Mouse (Mus musculus) megakaryocyte, embryonic 14.5 days (primary cell): ENCODE measurements at regions not wholly inside any gene's neighbourhood (a gene's known extent, or its start where the extent isn't known, plus 50 kb on each side); places are given as distances from the start of the nearest gene placed in this dataset.

Source experiments
- H3K27me3 ChIP-seq: replicated peaks from 2 replicates; pipeline ENCODE3; 2012; ENCODE audit warnings: inconsistent platforms
- H3K36me3 ChIP-seq: replicated peaks from 2 replicates; pipeline ENCODE3; 2012; ENCODE audit warnings: low read length, inconsistent platforms, mixed read lengths
- H3K4me1 ChIP-seq: 2 replicates; pipeline ENCODE4 v1.6.1; 2012; ENCODE audit warnings: inconsistent platforms
- H3K4me3 ChIP-seq: replicated peaks from 2 replicates; pipeline ENCODE3; 2012; ENCODE audit warnings: moderate library complexity, mild to moderate bottlenecking, inconsistent platforms
- H3K9me3 ChIP-seq: 2 replicates; pipeline ENCODE4 v1.6.1; 2012; ENCODE audit warnings: inconsistent platforms
- FLI1 ChIP-seq: IDR thresholded peaks from 2 replicates; pipeline ENCODE4 v1.6.1; 2012; ENCODE audit warnings: low read length, inconsistent platforms, mixed read lengths
- GATA1 ChIP-seq: IDR thresholded peaks from 3 replicates; pipeline ENCODE4 v1.6.1; 2012; ENCODE audit warnings: mixed read lengths, low read length, inconsistent platforms, borderline replicate concordance

DNA sequence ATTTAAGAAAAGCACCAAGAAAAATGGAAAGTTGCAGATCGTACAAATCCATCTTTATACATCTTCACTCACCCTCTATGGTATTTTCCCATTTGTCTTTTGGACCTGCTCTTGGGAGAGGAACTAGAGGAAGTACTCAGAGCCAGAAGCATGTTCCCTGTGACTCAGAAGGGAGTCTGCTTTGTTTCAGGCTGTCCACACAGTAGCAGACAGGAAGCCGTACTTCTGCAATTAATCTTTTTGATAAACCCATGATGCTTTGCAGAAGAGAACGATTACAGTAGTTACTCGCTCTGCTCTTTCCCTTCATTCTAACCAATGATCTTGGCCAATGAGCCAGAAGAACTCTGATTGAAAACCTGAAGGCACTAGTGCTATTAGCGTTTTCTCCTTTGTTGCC lies 92.8 kb upstream of the Robo2 start:
- Histone ChIP-seq H3K4me1 (0 out of 2 replicates have a peak, but pooled peaks cover 1% of the 10 kb centered on the region), H3K4me3 (no peak overlapping the region), H3K36me3 (no peaks in the 10 kb centered on the region), H3K27me3 (no peaks in the 10 kb centered on the region), H3K9me3 (no peaks in the 10 kb centered on the region)
- TF ChIP-seq GATA1 (no peak), FLI1 (no peak)

DNA sequence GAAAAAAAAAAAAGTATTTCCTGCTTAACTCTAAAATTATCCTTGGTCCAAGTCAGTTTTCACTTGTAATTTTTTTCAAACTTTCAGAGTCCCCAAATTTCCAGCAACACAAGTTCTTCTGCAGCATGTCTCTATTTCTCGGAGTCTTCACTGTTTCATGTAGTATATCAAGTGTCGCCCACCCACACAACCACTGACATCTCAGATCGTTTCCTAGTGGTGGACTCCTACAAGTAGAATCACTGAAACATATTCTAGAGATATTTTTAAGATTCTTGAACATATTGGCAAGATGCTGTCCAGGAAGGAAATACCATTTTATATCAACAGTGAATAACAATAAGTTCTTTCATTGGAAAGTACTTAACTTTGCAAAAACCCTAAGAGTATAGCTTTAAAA lies 89.1 kb upstream of the Robo2 start:
- no peaks in the 10 kb centered on the region for H3K36me3 ChIP-seq
- no peak for TF ChIP-seq FLI1
- TF ChIP-seq GATA1 = no peak
- no peaks in the 10 kb centered on the region for H3K4me1 ChIP-seq
- H3K9me3 ChIP-seq = no peaks in the 10 kb centered on the region
- no peaks in the 10 kb centered on the region for H3K27me3 ChIP-seq
- H3K4me3 ChIP-seq = no peak overlapping the region

DNA sequence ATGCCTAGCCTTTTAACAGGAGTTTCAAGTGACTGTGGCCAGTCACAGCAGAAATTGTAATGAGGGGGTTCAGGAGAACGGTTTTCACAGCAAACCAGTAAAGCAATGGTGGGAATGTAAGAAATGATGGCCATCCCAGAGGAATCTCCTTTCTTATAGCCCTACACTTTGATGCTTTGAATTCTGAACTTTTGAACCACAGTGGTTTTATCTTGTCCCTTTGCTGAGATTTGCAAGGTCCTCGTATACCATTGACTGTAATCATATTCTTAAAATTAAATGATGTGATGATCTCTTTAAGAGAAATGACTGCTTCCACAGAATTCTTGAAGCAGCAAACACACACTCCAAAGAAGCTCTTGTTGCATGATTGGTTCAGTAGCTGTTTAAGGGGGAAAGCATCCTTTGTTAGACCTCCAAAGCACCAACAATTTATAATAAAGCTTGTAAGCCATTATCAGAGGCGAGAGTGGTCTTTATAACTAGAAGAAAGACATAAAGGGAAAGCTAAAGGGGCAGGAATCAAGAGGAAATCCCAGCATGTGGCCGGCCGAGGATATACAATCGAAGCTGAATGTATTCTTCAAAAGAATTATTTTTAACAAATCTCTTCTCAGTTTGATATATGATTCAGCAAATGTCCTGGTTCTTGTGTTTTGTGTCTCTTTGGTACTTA lies 56.3 kb upstream of the Robo2 start:
- TF ChIP-seq FLI1 = no peak
- TF ChIP-seq GATA1 = no peak
- no peaks in the 10 kb centered on the region for H3K27me3 ChIP-seq

DNA sequence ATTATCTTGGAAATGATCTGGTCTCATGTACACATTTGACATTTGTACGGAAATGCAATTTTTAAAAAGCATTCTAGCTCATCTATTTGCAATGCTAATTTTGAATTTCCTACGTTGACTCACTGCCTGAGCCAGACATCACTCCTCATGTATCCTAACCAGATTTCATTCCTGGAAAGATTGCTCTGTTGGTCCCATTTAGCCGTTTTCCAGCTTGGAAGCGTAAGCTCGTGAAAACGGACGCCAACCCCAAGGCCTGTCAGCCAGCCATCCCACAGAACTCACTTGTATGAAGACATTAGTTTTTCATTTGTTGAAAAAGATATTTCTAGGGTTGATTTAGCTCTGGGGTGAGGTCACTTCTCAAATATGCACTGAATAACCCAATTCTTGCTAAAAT lies 55.5 kb upstream of the Robo2 start:
- Histone ChIP-seq H3K27me3 (no peaks in the 10 kb centered on the region), H3K4me3 (no peak overlapping the region), H3K4me1 (no peaks in the 10 kb centered on the region), H3K9me3 (no peaks in the 10 kb centered on the region), H3K36me3 (no peaks in the 10 kb centered on the region)
- TF ChIP-seq GATA1 (no peak), FLI1 (no peak)

More for the DNA sequence above, 56.3 kb upstream of the Robo2 start:
- no peaks in the 10 kb centered on the region for H3K9me3 ChIP-seq
- no peak overlapping the region for H3K4me3 ChIP-seq
- H3K4me1 ChIP-seq = no peaks in the 10 kb centered on the region
- H3K36me3 ChIP-seq = no peaks in the 10 kb centered on the region

DNA sequence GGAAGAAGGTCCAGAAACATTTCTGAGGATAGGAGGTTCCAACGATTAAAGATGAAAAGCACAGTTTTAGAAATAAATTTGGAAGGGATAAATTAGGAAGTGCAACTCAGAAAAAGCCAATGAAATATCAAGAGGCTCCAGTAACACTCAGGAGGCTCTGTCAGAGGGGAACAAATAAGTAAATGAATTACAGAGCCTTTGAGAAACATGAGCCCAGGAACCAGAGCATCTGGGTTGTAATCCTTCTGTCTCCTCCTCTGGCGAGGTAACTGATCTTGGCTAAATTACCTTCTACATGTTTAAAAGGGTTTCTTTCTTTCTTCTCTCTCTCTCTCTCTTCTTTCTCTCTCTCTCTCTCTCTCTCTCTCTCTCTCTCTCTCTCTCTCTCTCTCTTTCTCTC lies 53.2 kb upstream of the Robo2 start:
- H3K36me3 ChIP-seq = no peaks in the 10 kb centered on the region
- H3K4me3 ChIP-seq = no peak overlapping the region
- H3K9me3 ChIP-seq = no peaks in the 10 kb centered on the region
- H3K4me1 ChIP-seq = no peaks in the 10 kb centered on the region
- H3K27me3 ChIP-seq = no peaks in the 10 kb centered on the region
- TF ChIP-seq GATA1 = no peak
- TF ChIP-seq FLI1 = no peak

DNA sequence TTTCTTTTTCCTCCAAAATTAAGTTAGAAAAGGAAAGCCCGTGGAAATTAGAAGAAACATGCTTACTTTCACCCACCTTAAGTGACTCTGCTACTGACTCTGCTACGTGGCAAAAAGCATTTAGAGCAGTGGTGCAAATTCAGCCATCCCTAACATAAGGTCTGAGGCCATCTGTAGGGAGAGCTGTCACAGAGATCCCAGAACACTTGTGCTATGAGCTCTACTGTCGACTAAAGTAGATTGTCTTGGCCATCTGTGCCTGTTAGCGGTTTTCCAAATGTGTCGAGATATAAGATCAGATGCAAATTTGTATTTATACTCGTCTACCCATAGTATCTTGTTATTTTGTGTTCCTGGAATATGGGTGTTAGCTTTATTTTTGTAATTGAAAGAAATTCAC lies 52.7 kb upstream of the Robo2 start:
- no peaks in the 10 kb centered on the region for H3K9me3 ChIP-seq
- H3K4me1 ChIP-seq = no peaks in the 10 kb centered on the region
- H3K4me3 ChIP-seq = no peak overlapping the region
- H3K36me3 ChIP-seq = no peaks in the 10 kb centered on the region
- H3K27me3 ChIP-seq = no peaks in the 10 kb centered on the region
- TF ChIP-seq FLI1 = no peak
- TF ChIP-seq GATA1 = no peak

DNA sequence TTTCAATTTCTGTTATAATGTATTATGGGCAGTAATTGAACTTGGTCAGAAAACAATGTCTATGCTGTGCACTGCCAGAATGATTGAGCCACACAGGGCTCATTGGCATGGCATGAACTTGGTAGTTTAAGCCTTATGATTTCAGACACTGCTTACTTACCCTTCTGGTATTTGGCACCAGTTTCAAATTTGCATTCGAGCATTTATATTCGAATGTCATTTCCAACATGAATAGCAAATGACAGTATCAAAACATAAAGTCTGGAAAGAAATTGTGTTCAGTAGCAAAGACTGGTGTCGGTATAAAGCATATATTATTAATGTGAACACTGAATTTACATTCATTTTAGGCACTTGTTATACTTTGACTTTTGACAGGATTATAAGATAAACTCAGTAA lies 50.8 kb upstream of the Robo2 start:
- TF ChIP-seq GATA1 (no peak), FLI1 (no peak)
- Histone ChIP-seq H3K9me3 (no peaks in the 10 kb centered on the region), H3K36me3 (no peaks in the 10 kb centered on the region)

More for the DNA sequence above, 50.8 kb upstream of the Robo2 start:
- H3K27me3 ChIP-seq = no peaks in the 10 kb centered on the region
- H3K4me1 ChIP-seq = no peaks in the 10 kb centered on the region
- H3K4me3 ChIP-seq = no peak overlapping the region
